Mouse (Mus musculus): Measurements from ENCODE around the gene Dcps. TPM values are rescaled to one million over a fixed set of nuclear protein-coding genes. Genes with fewer than 3 reads are reported as not detected.

The Dcps gene
- polyA plus RNA-seq, 1 experiment from 2014 or later, result 61.5 TPM

DNA sequence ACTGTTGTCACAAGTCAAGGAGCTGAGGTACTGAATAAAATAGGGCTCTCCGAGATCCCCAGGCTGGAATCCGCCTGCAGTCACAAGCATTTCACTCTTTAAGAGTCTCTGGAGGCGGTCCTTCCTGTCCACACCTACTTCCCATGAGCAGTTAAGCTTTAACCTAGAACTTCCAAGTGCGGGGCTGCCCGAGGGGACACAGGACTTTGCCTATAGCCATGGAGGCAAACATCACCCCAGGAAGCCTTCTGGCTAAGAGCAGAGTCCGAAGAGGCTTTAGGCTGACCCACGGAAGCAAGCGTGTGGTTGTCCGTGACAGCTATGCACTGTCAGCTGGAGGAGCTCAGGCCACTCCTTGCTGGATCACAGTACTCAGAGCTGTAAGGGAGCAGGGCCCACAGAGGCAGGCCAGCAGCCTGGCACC is 46.9 kb downstream of the Dcps start:
- H3K4me3 ChIP-seq, result no peak overlapping the region
- H3K4me1 ChIP-seq (replicated peaks), result peaks cover 31% of the 10 kb centered on the region
- H3K36me3 ChIP-seq, result peaks cover 20% of the 10 kb centered on the region
- no peak overlapping the region for H3K4me2 ChIP-seq
- 57% methylated on average over 9 of the region's 9 CpGs for WGBS
- H3K9me3 ChIP-seq (replicated peaks), result no peaks in the 10 kb centered on the region
- no peaks in the 10 kb centered on the region for H3K27me3 ChIP-seq (replicated peaks)
- H3K27ac ChIP-seq (ENCODE audit: poor library complexity, severe bottlenecking), result no peak overlapping the region
- no peak overlapping the region for H3K9ac ChIP-seq
- no peak for ATAC-seq (ENCODE audit: insufficient number of reproducible peaks, low FRiP score)

DNA sequence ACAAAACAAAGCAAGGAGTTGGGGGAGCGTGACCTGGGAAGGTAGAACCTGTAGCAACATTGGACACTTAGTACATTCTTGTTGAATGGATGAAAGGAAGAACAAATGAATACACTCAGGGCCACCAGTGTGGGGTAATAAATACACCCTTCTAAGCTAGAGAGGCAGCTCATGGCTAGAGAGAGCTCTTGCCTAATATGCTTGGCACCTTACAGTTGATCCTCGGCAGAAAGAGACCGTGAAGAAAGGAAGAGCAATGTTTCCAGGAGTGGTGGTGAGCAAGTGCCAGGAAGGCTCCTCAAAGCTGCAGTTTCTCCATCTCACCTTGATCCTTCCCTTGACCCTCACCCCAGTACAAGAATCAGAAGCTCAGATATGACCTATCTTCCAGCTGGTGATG is 47.3 kb downstream of the Dcps start:
- no peaks in the 10 kb centered on the region for H3K9me3 ChIP-seq (replicated peaks)
- H3K27ac ChIP-seq (ENCODE audit: poor library complexity, severe bottlenecking), result no peak overlapping the region
- no peaks in the 10 kb centered on the region for H3K27me3 ChIP-seq (replicated peaks)
- no peak overlapping the region for H3K4me2 ChIP-seq
- H3K9ac ChIP-seq, result no peak overlapping the region
- H3K4me3 ChIP-seq, result no peak overlapping the region
- H3K36me3 ChIP-seq, result peaks cover 20% of the 10 kb centered on the region
- no peak for ATAC-seq (ENCODE audit: insufficient number of reproducible peaks, low FRiP score)
- 83% methylated on average over 3 of the region's 3 CpGs for WGBS
- H3K4me1 ChIP-seq (replicated peaks), result peaks cover 36% of the 10 kb centered on the region

DNA sequence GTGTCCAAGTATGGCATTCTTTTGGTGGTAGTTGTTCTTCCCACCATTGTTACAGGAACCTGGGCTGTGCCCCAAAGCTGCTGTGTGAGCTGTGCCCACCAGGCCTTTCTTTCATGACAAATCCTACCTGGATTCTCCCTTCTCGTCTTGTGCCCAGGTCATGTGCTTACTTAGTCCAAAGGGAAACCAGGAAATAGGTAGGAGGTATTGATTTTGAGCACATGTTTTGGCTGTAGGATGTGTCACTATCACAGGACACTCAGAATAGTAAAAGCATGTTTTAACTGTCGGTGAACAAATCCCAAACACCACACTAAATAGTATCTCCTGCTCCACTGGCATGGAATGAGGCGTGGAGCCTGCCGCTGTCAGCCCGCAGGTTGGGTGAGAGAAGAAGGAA is 48.3 kb downstream of the Dcps start:
- 86% methylated on average over 5 of the region's 5 CpGs for WGBS
- no peaks in the 10 kb centered on the region for H3K27me3 ChIP-seq (replicated peaks)
- H3K9me3 ChIP-seq (replicated peaks), result no peaks in the 10 kb centered on the region
- no peak overlapping the region for H3K27ac ChIP-seq (ENCODE audit: poor library complexity, severe bottlenecking)
- no peak for ATAC-seq (ENCODE audit: insufficient number of reproducible peaks, low FRiP score)
- H3K4me2 ChIP-seq, result no peak overlapping the region
- H3K36me3 ChIP-seq, result peaks cover 20% of the 10 kb centered on the region
- H3K4me1 ChIP-seq (replicated peaks), result peaks cover 44% of the 10 kb centered on the region
- no peak overlapping the region for H3K4me3 ChIP-seq
- H3K9ac ChIP-seq, result no peak overlapping the region

DNA sequence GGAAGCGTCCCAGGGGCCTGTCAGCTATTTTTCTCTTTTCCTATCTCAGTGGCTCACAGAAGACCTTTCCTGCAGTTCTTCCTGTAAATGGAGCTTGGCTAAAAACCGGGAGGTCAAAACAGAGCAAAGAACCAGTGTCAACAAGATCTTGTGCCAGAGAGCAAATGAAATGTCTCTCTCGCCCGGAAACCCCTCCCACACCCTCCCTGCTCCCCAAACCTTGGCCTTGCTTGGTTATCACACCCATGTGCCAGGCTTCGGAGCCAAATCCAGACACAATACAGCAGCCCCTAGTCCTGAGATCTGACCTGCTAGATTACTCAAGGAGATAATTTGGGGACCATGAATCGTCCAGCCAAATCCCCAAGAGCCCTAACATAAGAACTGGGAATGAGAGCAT is 48.7 kb downstream of the Dcps start:
- H3K27ac ChIP-seq (ENCODE audit: poor library complexity, severe bottlenecking), result peak overlapping the region; percentile 12; the same call in 1 of the 2 replicates
- H3K36me3 ChIP-seq, result peaks cover 20% of the 10 kb centered on the region
- H3K4me2 ChIP-seq, result no peak overlapping the region
- H3K9me3 ChIP-seq (replicated peaks), result no peaks in the 10 kb centered on the region
- 57% methylated on average over 6 of the region's 6 CpGs for WGBS
- peaks cover 48% of the 10 kb centered on the region for H3K4me1 ChIP-seq (replicated peaks)
- H3K4me3 ChIP-seq, result no peak overlapping the region
- peak; percentile 6; the same call in 1 of the 2 replicates for ATAC-seq (ENCODE audit: insufficient number of reproducible peaks, low FRiP score)
- H3K9ac ChIP-seq, result no peak overlapping the region
- no peaks in the 10 kb centered on the region for H3K27me3 ChIP-seq (replicated peaks)

DNA sequence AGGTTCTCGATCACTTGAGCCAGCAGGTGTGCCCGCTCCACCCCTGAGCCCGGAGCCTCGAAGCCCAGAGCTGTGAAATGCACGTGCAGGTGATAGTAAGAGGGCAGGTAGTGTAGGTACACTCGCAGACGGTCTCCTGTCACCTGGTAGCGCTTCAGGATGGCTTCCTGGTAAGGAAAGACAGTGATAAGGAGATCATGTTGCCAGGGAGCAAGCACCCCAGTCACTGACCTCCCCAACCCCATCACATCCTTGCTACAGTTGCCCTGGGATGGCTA is 51.2 kb downstream of the Dcps start:
- Histone ChIP-seq H3K4me3 (no peak overlapping the region), H3K27ac (ENCODE audit: poor library complexity, severe bottlenecking) (no peak overlapping the region), H3K4me2 (no peak overlapping the region), H3K27me3 (replicated peaks) (no peaks in the 10 kb centered on the region), H3K9me3 (replicated peaks) (no peaks in the 10 kb centered on the region), H3K36me3 (peaks cover 31% of the 10 kb centered on the region), H3K9ac (no peak overlapping the region), H3K4me1 (replicated peaks) (peaks cover 47% of the 10 kb centered on the region)
- no peak for ATAC-seq (ENCODE audit: insufficient number of reproducible peaks, low FRiP score)
- WGBS, result 86% methylated on average over 8 of the region's 8 CpGs

DNA sequence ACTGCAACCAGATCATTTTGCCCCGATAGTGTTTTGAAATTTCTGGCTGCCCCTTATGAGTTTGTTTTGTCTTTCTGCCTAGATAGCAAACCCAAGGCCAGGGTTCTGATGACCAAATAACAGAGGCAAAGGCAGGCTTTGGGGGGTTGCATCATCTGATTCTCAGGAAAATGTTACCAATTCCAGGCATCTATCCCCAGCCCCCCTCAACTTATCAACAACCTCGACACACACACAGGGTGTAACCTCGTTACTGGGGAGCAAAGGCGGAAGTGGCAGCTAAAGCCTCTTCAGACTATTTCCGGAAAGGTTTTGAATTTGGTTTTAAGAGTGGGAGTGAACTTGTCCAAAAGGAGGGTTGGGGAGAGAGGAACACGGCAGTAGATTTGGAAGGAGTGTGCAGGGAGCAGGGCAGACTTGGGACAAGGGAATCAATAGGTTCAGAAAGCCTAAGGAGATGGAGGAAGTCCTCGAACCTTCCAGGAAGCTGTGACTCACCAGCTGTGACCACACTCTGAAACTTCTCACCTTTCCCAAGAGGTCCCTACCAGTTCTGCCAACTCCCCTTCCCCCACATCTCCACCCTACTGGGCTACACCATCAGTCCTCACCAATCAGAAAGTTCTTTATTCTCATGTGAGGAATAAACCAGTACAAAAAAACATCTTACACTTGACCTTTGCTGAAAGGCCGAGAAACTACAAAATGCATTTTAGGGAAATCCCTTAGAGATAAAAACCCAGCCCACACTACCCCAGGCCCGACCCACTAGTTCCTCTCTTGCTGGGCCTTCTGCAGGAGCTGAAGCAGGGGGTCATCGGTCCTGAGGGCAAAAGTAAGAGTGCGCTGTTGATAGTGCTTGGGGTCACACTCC is 51.8 kb downstream of the Dcps start:
- no peak for ATAC-seq (ENCODE audit: insufficient number of reproducible peaks, low FRiP score)
- peaks cover 31% of the 10 kb centered on the region for H3K36me3 ChIP-seq
- WGBS, result 52% methylated on average over 11 of the region's 11 CpGs
- peaks cover 42% of the 10 kb centered on the region for H3K4me1 ChIP-seq (replicated peaks)
- H3K9ac ChIP-seq, result no peak overlapping the region
- H3K27me3 ChIP-seq (replicated peaks), result no peaks in the 10 kb centered on the region
- H3K4me2 ChIP-seq, result no peak overlapping the region
- H3K9me3 ChIP-seq (replicated peaks), result no peaks in the 10 kb centered on the region
- peak overlapping the region; percentile 29; the same call in 1 of the 2 replicates for H3K27ac ChIP-seq (ENCODE audit: poor library complexity, severe bottlenecking)
- H3K4me3 ChIP-seq, result no peak overlapping the region

DNA sequence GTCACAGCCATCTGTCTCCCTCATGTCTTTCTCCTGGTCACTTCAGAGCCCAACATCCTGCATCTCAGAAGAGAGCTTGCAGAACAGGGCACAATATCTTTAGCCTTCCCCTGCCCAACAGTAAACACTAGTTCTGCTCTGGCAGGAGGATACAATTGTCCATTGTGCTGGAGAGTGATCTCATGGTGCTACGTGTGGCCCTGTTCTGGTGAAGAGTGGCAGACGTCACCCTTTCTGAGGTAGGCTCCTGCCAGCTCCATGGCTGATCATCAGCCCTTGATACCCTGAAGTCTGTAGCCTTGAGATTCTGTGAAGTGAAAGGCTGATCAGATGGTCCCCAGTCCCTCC is 52.4 kb downstream of the Dcps start:
- Histone ChIP-seq H3K9ac (no peak overlapping the region), H3K4me3 (no peak overlapping the region), H3K27ac (ENCODE audit: poor library complexity, severe bottlenecking) (peak overlapping the region; percentile 29; the same call in 1 of the 2 replicates), H3K4me2 (no peak overlapping the region), H3K9me3 (replicated peaks) (no peaks in the 10 kb centered on the region), H3K4me1 (replicated peaks) (peaks cover 36% of the 10 kb centered on the region), H3K27me3 (replicated peaks) (no peaks in the 10 kb centered on the region), H3K36me3 (peaks cover 31% of the 10 kb centered on the region)
- 40% methylated on average over 2 of the region's 2 CpGs for WGBS
- ATAC-seq (ENCODE audit: insufficient number of reproducible peaks, low FRiP score), result no peak

DNA sequence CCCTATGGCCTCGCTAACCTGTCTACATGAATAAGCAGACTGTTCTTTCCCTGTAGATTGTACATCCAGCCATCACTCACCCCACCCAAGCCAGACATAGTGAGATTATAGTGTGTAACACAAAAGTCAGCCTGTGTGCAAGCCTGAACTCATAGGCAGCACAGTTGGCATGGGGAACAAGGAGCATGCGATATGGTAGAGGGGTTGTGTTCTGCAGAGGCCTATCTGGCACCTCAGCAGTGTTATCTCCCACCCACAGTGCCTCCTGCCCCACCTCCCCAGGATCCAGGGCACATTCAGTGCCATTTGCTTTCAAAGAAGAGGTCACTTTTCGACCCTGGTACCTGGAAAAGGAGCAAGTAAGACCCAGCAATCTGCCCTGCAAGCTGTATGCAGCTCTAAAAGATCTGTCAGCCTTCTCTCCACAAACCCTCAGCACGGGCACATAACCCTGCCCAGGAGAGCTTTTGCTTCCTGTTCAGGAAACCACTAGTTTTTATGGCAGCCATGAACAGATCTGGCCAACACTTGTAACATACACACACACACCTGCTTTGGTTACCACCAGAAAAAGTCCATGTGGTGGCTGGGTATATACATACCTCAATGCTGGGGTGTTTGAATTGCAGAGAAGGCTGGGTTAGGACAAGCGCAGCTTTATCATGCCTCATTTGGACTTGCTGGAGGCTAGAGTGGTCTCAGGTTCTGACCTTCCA is 53.2 kb downstream of the Dcps start:
- H3K4me2 ChIP-seq, result no peak overlapping the region
- WGBS, result 49% methylated on average over 5 of the region's 5 CpGs
- no peaks in the 10 kb centered on the region for H3K27me3 ChIP-seq (replicated peaks)
- H3K4me1 ChIP-seq (replicated peaks), result peaks cover 38% of the 10 kb centered on the region
- no peak overlapping the region for H3K4me3 ChIP-seq
- peaks cover 31% of the 10 kb centered on the region for H3K36me3 ChIP-seq
- no peaks in the 10 kb centered on the region for H3K9me3 ChIP-seq (replicated peaks)
- ATAC-seq (ENCODE audit: insufficient number of reproducible peaks, low FRiP score), result peak; percentile 45; the same call in 1 of the 2 replicates
- H3K9ac ChIP-seq, result no peak overlapping the region
- H3K27ac ChIP-seq (ENCODE audit: poor library complexity, severe bottlenecking), result no peak overlapping the region; the same call in 1 of the 2 replicates

DNA sequence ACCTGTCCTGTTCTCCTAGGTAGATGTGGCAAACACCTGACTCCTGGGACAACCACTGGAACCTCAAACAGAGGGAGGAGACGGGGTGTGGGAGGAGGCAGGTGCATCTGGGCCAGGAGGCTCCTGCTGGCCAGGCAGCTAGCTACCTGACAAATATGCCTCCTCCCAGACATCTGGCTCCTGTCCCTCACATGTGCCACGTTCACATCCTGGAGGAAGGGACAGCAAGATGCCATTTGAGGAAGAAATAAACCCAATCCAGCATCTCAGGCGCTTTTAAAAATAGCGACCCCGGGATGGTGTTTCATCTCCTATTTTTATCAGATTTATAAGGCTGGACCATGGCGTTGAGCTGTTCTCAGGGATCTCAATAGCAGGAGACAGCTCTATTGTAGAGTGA is 56.7 kb downstream of the Dcps start, which contains the start of gene St3gal4:
St3gal4 (minus strand) TSS at position 101 of the 400 bp plus-strand sequence.
- peaks cover 58% of the 10 kb centered on the region for H3K4me1 ChIP-seq (replicated peaks)
- ATAC-seq (ENCODE audit: insufficient number of reproducible peaks, low FRiP score), result no peak
- H3K27me3 ChIP-seq (replicated peaks), result no peaks in the 10 kb centered on the region
- H3K9me3 ChIP-seq (replicated peaks), result no peaks in the 10 kb centered on the region
- peak within 1 kb of the TSS; percentile 91 for H3K27ac ChIP-seq (ENCODE audit: poor library complexity, severe bottlenecking)
- peaks cover 11% of the 10 kb centered on the region for H3K36me3 ChIP-seq
- WGBS, result 83% methylated on average over 6 of the region's 6 CpGs
- H3K9ac ChIP-seq, result no peak within 1 kb of the TSS
- peak within 1 kb of the TSS; percentile 95 for H3K4me2 ChIP-seq
- no peak within 1 kb of the TSS for H3K4me3 ChIP-seq

DNA sequence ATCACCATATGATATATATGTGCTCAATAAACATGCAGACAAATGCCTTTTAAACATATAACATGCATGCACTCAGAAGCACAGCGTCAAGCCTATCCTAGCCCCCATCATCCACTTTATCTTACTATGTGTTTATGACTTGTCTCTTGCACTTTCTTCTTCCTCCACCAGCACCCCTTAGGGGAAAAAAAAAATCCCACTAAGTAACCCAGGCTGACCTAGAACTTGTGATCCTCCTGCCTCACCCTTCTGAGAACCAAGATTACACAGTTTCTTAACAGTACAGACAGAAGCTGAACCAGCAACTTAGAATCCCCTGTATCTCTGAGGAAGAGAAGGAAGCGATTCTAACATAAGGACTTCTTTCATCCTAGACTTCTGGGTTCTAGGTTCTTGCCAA is 57.3 kb downstream of the Dcps start:
- Histone ChIP-seq H3K36me3 (peaks cover 11% of the 10 kb centered on the region), H3K9ac (no peak overlapping the region), H3K9me3 (replicated peaks) (no peaks in the 10 kb centered on the region), H3K4me1 (replicated peaks) (peaks cover 55% of the 10 kb centered on the region), H3K27me3 (replicated peaks) (no peaks in the 10 kb centered on the region), H3K4me2 (no peak overlapping the region), H3K27ac (ENCODE audit: poor library complexity, severe bottlenecking) (no peak overlapping the region), H3K4me3 (no peak overlapping the region)
- 76% methylated on average over 2 of the region's 2 CpGs for WGBS
- no peak for ATAC-seq (ENCODE audit: insufficient number of reproducible peaks, low FRiP score)

All from heart, embryonic 12.5 days (tissue).